In the genomic region with DNA sequence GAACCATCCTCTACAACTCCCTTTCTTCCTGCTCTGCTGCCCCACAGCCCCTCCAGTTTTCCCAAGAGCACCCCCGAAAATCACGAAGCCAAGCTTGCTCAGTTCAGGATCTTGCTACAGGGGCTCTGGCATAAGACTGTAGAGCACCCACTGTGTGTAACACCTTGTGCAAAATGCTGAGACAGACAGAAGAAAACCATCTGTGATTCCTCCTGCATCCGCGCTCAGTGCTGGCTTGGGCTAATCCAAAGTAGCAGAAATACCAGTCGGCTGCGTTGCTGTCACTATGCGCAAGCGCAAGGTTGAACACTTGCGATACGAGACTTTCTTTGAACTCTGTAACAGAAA, we compare ENCODE assay signal across 10 mouse cellular contexts. TPM values are rescaled to one million over a fixed set of nuclear protein-coding genes. Genes with fewer than 3 reads are reported as not detected.
DNase-seq lines count a peak whose midpoint lies in the region; ATAC-seq lines count a peak whose summit lies in the region.
"Had no signal": no experiment of that assay in that cellular context is flagged by ENCODE, and none has a peak within 500 bp of the region (broad histone marks: within the 10 kb centered on the region; RNA-seq: fewer than 3 reads in every experiment).

No protein-coding gene starts in this region.

- no peaks in the 10 kb centered on the region for H3K36me3 ChIP-seq in midbrain, embryonic 10.5 days
- no peaks in the 10 kb centered on the region for H3K36me3 ChIP-seq in midbrain, embryonic 14.5 days (ENCODE audit: control insufficient read depth, insufficient read depth, low read length)
- no peaks in the 10 kb centered on the region for H3K36me3 ChIP-seq in forebrain, embryonic 14.5 days (ENCODE audit: control insufficient read depth, insufficient read depth, low read length)
- H3K36me3 ChIP-seq in intestine, embryonic 16.5 days (ENCODE audit: control insufficient read depth, insufficient read depth, low read length) = no peaks in the 10 kb centered on the region
- H3K36me3 ChIP-seq in neural tube, embryonic 15.5 days = no peaks in the 10 kb centered on the region

- H3K4me1 ChIP-seq in midbrain, embryonic 10.5 days = peaks cover 42% of the 10 kb centered on the region
- H3K4me1 ChIP-seq in midbrain, embryonic 14.5 days (ENCODE audit: control insufficient read depth, insufficient read depth, low read length) = peaks cover 16% of the 10 kb centered on the region; the same call in 1 of the 2 replicates
- H3K4me1 ChIP-seq in forebrain, embryonic 14.5 days (ENCODE audit: control insufficient read depth, insufficient read depth, low read length) = peaks cover 4% of the 10 kb centered on the region; the same call in 1 of the 2 replicates
- no peaks in the 10 kb centered on the region for H3K4me1 ChIP-seq in intestine, embryonic 16.5 days (ENCODE audit: control insufficient read depth, insufficient read depth, low read length)
- H3K4me1 ChIP-seq in neural tube, embryonic 15.5 days = peaks cover 18% of the 10 kb centered on the region

- no peak overlapping the region; the same call in 1 of the 2 replicates for H3K4me2 ChIP-seq in midbrain, embryonic 14.5 days (ENCODE audit: low read length)
- H3K4me2 ChIP-seq in forebrain, embryonic 14.5 days (ENCODE audit: low read length) = no peak overlapping the region
- 0 out of 2 replicates have a peak overlapping the region, but pooled peaks have one; percentile 80 for H3K4me2 ChIP-seq in intestine, embryonic 16.5 days (ENCODE audit: low read depth, low read length)
- peak overlapping the region; percentile 63; the same call in 1 of the 2 replicates for H3K4me2 ChIP-seq in neural tube, embryonic 15.5 days

- peak overlapping the region; percentile 94 for H3K27ac ChIP-seq in midbrain, embryonic 10.5 days (replicated peaks)
- H3K27ac ChIP-seq in midbrain, embryonic 14.5 days (replicated peaks; ENCODE audit: low read depth, low read length) = no peak overlapping the region
- no peak overlapping the region for H3K27ac ChIP-seq in forebrain, embryonic 14.5 days (ENCODE audit: low read depth, low read length)
- H3K27ac ChIP-seq in intestine, embryonic 16.5 days (ENCODE audit: low read length) = no peak overlapping the region
- no peak overlapping the region for H3K27ac ChIP-seq in neural tube, embryonic 15.5 days (replicated peaks)

- H3K4me3 ChIP-seq in midbrain, embryonic 10.5 days = peak overlapping the region; percentile 64; the same call in 1 of the 2 replicates
- H3K4me3 ChIP-seq in midbrain, embryonic 14.5 days (replicated peaks; ENCODE audit: low read depth, low read length) = no peak overlapping the region
- peak overlapping the region; percentile 46; the same call in 1 of the 2 replicates for H3K4me3 ChIP-seq in forebrain, embryonic 14.5 days (ENCODE audit: low read depth, low read length)
- H3K4me3 ChIP-seq in intestine, embryonic 16.5 days (ENCODE audit: low read length) = no peak overlapping the region
- no peak overlapping the region for H3K4me3 ChIP-seq in neural tube, embryonic 15.5 days (replicated peaks)

- H3K27me3 ChIP-seq in midbrain, embryonic 10.5 days (ENCODE audit: low read depth, poor library complexity, severe bottlenecking) = 0 out of 2 replicates have a peak, but pooled peaks cover 4% of the 10 kb centered on the region
- H3K27me3 ChIP-seq in midbrain, embryonic 14.5 days (ENCODE audit: control insufficient read depth, insufficient read depth, low read length) = no peaks in the 10 kb centered on the region
- no peaks in the 10 kb centered on the region for H3K27me3 ChIP-seq in forebrain, embryonic 14.5 days (replicated peaks; ENCODE audit: control insufficient read depth, insufficient read depth, low read length)
- no peaks in the 10 kb centered on the region for H3K27me3 ChIP-seq in intestine, embryonic 16.5 days (replicated peaks; ENCODE audit: control insufficient read depth, insufficient read depth, low read length)
- no peaks in the 10 kb centered on the region for H3K27me3 ChIP-seq in neural tube, embryonic 15.5 days (replicated peaks)

- no peak overlapping the region; the same call in 1 of the 2 replicates for H3K9ac ChIP-seq in midbrain, embryonic 14.5 days (replicated peaks; ENCODE audit: low read length)
- H3K9ac ChIP-seq in forebrain, embryonic 14.5 days (ENCODE audit: low read length) = no peak overlapping the region
- no peak overlapping the region for H3K9ac ChIP-seq in intestine, embryonic 16.5 days (ENCODE audit: low read depth, low read length)
- 0 out of 2 replicates have a peak overlapping the region, but pooled peaks have one; percentile 76 for H3K9ac ChIP-seq in neural tube, embryonic 15.5 days (replicated peaks)

- no peak for DNase-seq in midbrain, embryonic 10.5 days (ENCODE audit: low spot score)
- DNase-seq in midbrain, embryonic 14.5 days = no peak
- no peak for DNase-seq in forebrain, embryonic 14.5 days (ENCODE audit: low spot score)
- DNase-seq in urinary bladder, postnatal 14 days (ENCODE audit: low spot score) = no peak
- no peak for DNase-seq in embryo, embryonic 11 days

- ATAC-seq in midbrain, embryonic 14.5 days (ENCODE audit: low FRiP score, low TSS enrichment) = no peak
- ATAC-seq in forebrain, embryonic 14.5 days = 0 out of 2 replicates have a peak, but pooled peaks have one; percentile 21
- ATAC-seq in intestine, embryonic 16.5 days = no peak
- no peak; the same call in 1 of the 2 replicates for ATAC-seq in neural tube, embryonic 15.5 days (ENCODE audit: low FRiP score)

- 86% methylated on average over 10 of the region's 10 CpGs for WGBS in midbrain, embryonic 10.5 days
- 84% methylated on average over 10 of the region's 10 CpGs for WGBS in midbrain, embryonic 14.5 days
- WGBS in forebrain, embryonic 14.5 days = 86% methylated on average over 10 of the region's 10 CpGs
- 88% methylated on average over 10 of the region's 10 CpGs for WGBS in intestine, embryonic 16.5 days
- WGBS in neural tube, embryonic 15.5 days = 87% methylated on average over 10 of the region's 10 CpGs

- no peaks in the 10 kb centered on the region for H3K9me3 ChIP-seq in midbrain, embryonic 10.5 days (replicated peaks)
- no peaks in the 10 kb centered on the region for H3K9me3 ChIP-seq in midbrain, embryonic 14.5 days (ENCODE audit: control insufficient read depth, low read length)
- H3K9me3 ChIP-seq in forebrain, embryonic 14.5 days (replicated peaks; ENCODE audit: control insufficient read depth, low read length) = no peaks in the 10 kb centered on the region
- no peaks in the 10 kb centered on the region for H3K9me3 ChIP-seq in intestine, embryonic 16.5 days (ENCODE audit: control insufficient read depth, low read length)
- H3K9me3 ChIP-seq in neural tube, embryonic 15.5 days (replicated peaks) = no peaks in the 10 kb centered on the region

RNA-seq across cellular contexts. Expression of gene 1600014C23Rik, which starts 9.1 kb away (rescaled TPM):
- 0.48 and 0.58 TPM in 2 replicates for polyA plus RNA-seq in midbrain, embryonic 10.5 days (2016; fragmentation: Nextera tagmentation; extraction: Ambion mirVana)
- 0.47 TPM in 1 of 2 replicates, not detected in the other for polyA plus RNA-seq in midbrain, embryonic 14.5 days (2014; fragmentation: Nextera tagmentation; extraction: Ambion mirVana)
- 0.38 TPM in 1 of 2 replicates, not detected in the other for polyA plus RNA-seq in forebrain, embryonic 14.5 days (2014; fragmentation: Nextera tagmentation; extraction: Ambion mirVana)
- 0.76 TPM in 1 of 2 replicates, not detected in the other for polyA plus RNA-seq in intestine, embryonic 16.5 days (2015; fragmentation: Nextera tagmentation; extraction: Ambion mirVana)
- polyA plus RNA-seq in neural tube, embryonic 15.5 days (2015; fragmentation: Nextera tagmentation; extraction: Ambion mirVana) = 0.40 TPM in 1 of 2 replicates, not detected in the other
- polyA plus RNA-seq: embryonic facial prominence, embryonic 14.5 days; lung, embryonic 16.5 days; spleen, adult 2 months had no signal

RNA-seq across cellular contexts. Expression of gene Tmem63b, which starts 37.8 kb away (rescaled TPM):
- 60.5 and 82.0 TPM in 2 replicates for polyA plus RNA-seq in midbrain, embryonic 10.5 days (2016; fragmentation: Nextera tagmentation; extraction: Ambion mirVana)
- 123 and 130 TPM in 2 replicates for polyA plus RNA-seq in midbrain, embryonic 14.5 days (2014; fragmentation: Nextera tagmentation; extraction: Ambion mirVana)
- polyA plus RNA-seq in forebrain, embryonic 14.5 days (2014; fragmentation: Nextera tagmentation; extraction: Ambion mirVana) = 70.9 and 81.1 TPM in 2 replicates
- 31.7 and 31.9 TPM in 2 replicates for polyA plus RNA-seq in intestine, embryonic 16.5 days (2015; fragmentation: Nextera tagmentation; extraction: Ambion mirVana)
- 123 and 145 TPM in 2 replicates for polyA plus RNA-seq in neural tube, embryonic 15.5 days (2015; fragmentation: Nextera tagmentation; extraction: Ambion mirVana)

RNA-seq across cellular contexts. Expression of gene Mrpl14, which starts 38.4 kb away (rescaled TPM):
- polyA plus RNA-seq in midbrain, embryonic 10.5 days (2016; fragmentation: Nextera tagmentation; extraction: Ambion mirVana) = 148 and 155 TPM in 2 replicates
- polyA plus RNA-seq in midbrain, embryonic 14.5 days (2014; fragmentation: Nextera tagmentation; extraction: Ambion mirVana) = 110 and 139 TPM in 2 replicates
- 119 and 151 TPM in 2 replicates for polyA plus RNA-seq in forebrain, embryonic 14.5 days (2014; fragmentation: Nextera tagmentation; extraction: Ambion mirVana)
- polyA plus RNA-seq in intestine, embryonic 16.5 days (2015; fragmentation: Nextera tagmentation; extraction: Ambion mirVana) = 149 and 154 TPM in 2 replicates
- polyA plus RNA-seq in neural tube, embryonic 15.5 days (2015; fragmentation: Nextera tagmentation; extraction: Ambion mirVana) = 129 and 132 TPM in 2 replicates

Comparison
In these comparisons a context has a peak if more than half of its experiments do, and no peak if none do; other contexts are left out.
1. H3K4me3 ChIP-seq: peak in midbrain, embryonic 10.5 days (single experiment) and forebrain, embryonic 14.5 days (single experiment); none in midbrain, embryonic 14.5 days (single experiment), intestine, embryonic 16.5 days (single experiment) and neural tube, embryonic 15.5 days (single experiment).
2. H3K4me2 ChIP-seq: peak in intestine, embryonic 16.5 days (single experiment) and neural tube, embryonic 15.5 days (single experiment); none in midbrain, embryonic 14.5 days (single experiment) and forebrain, embryonic 14.5 days (single experiment).